Mouse (Mus musculus): ENCODE measurements around the gene Ubl5. TPM values are rescaled to one million over a fixed set of nuclear protein-coding genes. Genes with fewer than 3 reads are reported as not detected.
A peak's percentile ranks its signal among the peaks of the same experiment; 100 is the strongest.
"Not testable (repeated sequence)": the region's sequence is repeated elsewhere in the genome, so short reads cannot be mapped to it uniquely, and the experiment has no call there.

The Ubl5 gene
- polyA plus RNA-seq (2015; fragmentation: Nextera tagmentation; extraction: Ambion mirVana), result 348 and 376 TPM in 2 replicates

DNA sequence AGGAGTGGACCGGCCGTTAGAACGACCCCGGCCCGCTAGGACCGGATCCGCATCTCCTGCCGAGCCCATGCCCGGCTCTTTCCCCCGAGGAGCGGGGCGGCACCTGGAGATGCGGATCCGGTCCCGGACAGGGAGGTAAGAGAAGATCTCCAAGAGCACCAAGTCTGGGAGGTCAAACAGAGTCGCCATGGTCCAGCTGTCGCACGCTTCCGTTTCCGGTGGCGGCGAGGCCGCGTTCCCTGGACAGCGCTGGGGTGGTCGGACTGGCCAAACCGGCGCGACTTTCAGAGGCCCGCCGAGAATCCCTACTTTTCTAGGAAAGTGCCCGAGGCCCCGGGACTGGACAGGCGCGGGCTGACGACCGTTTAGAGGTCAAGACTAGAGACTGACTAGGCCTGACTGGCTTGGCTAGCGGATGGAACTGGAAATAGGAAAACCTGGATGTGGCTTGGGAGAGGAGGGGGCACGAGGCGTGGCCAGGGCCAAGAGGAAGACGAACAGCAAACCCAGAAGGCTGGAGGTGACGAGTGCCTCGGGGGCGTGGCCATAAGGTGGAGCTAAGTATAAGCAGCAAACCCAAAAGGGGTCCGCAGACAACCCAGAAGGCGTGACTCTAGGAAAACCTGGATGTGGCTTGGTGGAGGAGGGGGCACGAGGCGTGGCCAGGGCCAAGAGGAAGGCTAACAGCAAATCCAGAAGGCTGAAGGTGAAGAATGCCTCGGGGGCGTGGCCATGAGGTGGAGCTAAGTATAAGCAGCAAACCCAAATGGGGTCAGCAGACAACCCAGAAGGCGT, at the start of gene Ubl5:
Ubl5 (plus strand) TSS at position 778 of the 795 bp plus-strand sequence.
- peak within 1 kb of the TSS; percentile 97 for H3K4me2 ChIP-seq
- peak within 1 kb of the TSS; percentile 89 for H3K4me3 ChIP-seq (replicated peaks)
- ATAC-seq (ENCODE audit: insufficient read depth, low FRiP score, low read depth), result peak; percentile 89
- no peaks in the 10 kb centered on the region for H3K27me3 ChIP-seq (replicated peaks)
- no peaks in the 10 kb centered on the region for H3K9me3 ChIP-seq
- peaks cover 18% of the 10 kb centered on the region for H3K4me1 ChIP-seq
- H3K36me3 ChIP-seq, result peaks cover 9% of the 10 kb centered on the region; the same call in 1 of the 2 replicates
- peak within 1 kb of the TSS; percentile 97 for H3K27ac ChIP-seq
- under 1% methylated on average over 51 of the region's 51 CpGs for WGBS
- H3K9ac ChIP-seq, result peak within 1 kb of the TSS; percentile 88

DNA sequence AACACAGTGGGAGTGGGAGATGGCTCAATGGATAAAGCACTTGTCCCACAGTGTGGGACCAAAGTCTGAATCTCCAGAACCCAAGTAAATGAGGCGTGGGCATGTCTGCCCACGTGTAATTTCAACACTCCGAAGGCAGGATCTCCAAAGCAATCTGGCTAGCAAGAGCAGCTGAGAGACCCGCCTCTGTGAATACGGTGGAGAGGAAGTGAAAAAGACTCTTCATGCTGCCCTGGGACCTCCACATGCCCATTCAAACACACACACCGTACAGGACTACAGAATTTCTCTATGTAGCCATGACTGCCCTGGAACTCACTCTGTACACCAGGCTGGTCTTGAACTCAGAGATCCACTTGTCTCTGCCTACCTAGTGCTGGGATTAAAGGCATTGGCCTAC, 41.4 kb upstream of the Ubl5 start:
- H3K4me2 ChIP-seq, result no peak overlapping the region
- H3K9ac ChIP-seq, result no peak overlapping the region
- H3K4me3 ChIP-seq (replicated peaks), result no peak overlapping the region
- no peaks in the 10 kb centered on the region for H3K4me1 ChIP-seq
- no peaks in the 10 kb centered on the region for H3K36me3 ChIP-seq
- no peaks in the 10 kb centered on the region for H3K27me3 ChIP-seq (replicated peaks)
- ATAC-seq (ENCODE audit: insufficient read depth, low FRiP score, low read depth), result no peak
- 81% methylated on average over 6 of the region's 6 CpGs for WGBS
- no peaks in the 10 kb centered on the region for H3K9me3 ChIP-seq
- H3K27ac ChIP-seq, result no peak overlapping the region

DNA sequence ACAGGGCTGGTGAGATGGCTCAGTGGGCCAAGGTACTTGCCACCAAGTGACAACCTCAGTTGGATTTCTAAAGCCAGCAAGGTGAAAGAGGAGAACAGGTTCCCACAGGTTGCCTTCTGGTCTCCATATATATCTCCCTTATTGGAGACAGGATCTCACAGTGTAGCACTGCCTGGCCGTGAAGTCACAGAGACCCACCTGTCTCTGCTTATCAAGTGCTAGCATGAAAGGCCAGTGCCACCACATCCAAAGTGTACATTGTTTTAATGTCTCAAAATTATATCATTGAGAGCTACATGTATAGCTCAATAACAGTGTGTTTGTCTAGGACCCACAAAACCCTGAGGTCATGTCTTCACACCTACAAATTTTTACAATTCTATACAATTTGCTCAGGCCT, 36.4 kb upstream of the Ubl5 start:
- H3K27ac ChIP-seq, result no peak overlapping the region

DNA sequence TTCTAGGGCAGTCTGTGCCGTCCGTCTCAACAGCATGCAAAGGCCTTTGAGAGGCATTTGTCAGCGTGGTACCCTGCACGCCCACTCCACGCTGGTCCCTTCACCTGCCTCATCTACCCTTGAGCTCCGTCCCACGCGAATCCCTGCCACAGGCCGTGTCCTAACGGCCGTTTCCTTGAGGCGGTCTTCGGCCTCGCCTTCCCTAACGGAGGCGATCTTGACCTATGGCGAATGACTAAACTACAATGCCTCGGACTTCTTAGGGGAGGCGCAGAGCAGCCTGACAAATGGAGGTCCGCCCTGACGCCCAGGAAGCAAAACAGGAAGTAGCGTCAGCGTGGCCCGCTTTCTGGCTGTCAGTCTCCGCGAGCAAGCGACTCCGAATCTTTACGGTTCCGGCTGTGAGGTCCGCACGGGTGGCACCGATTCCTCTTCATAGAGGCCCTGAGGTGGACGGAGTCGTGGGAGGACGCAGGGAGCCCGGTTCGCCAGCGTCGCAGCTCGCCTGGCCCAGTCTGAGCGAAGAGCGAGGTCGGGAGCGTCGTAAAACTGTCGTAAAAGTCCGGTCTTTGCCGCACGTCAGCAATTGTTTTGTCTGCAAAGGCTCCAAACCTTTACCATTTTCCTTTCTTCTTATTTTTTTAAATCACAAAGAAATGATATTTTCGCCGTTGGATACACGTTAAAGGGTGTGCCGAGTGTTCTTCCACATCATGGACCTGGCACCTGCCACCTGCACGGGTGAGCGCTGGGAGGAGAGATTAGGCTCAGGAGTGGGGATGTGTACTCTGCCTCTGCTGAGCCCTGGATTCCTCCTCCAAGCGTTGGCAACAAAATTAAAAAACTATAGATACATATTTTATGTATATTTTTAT, 35.3 kb upstream of the Ubl5 start:
- H3K4me3 ChIP-seq (replicated peaks), result peak overlapping the region; percentile 61
- peak overlapping the region; percentile 65 for H3K4me2 ChIP-seq
- no peaks in the 10 kb centered on the region for H3K4me1 ChIP-seq
- H3K27ac ChIP-seq, result peak overlapping the region; percentile 93
- no peaks in the 10 kb centered on the region for H3K27me3 ChIP-seq (replicated peaks)
- peak; percentile 88 for ATAC-seq (ENCODE audit: insufficient read depth, low FRiP score, low read depth)
- peak overlapping the region; percentile 74 for H3K9ac ChIP-seq
- H3K9me3 ChIP-seq, result no peaks in the 10 kb centered on the region
- under 1% methylated on average over 57 of the region's 57 CpGs for WGBS
- H3K36me3 ChIP-seq, result peaks cover 6% of the 10 kb centered on the region

More for the DNA sequence above, 36.4 kb upstream of the Ubl5 start:
- WGBS, result 86% methylated on average over 1 of the region's 1 CpGs
- Histone ChIP-seq H3K4me1 (no peaks in the 10 kb centered on the region), H3K4me2 (peak overlapping the region; percentile 65; the same call in 1 of the 2 replicates), H3K9me3 (no peaks in the 10 kb centered on the region), H3K9ac (no peak overlapping the region), H3K4me3 (replicated peaks) (no peak overlapping the region), H3K27me3 (replicated peaks) (no peaks in the 10 kb centered on the region), H3K36me3 (peaks cover 6% of the 10 kb centered on the region)
- ATAC-seq (ENCODE audit: insufficient read depth, low FRiP score, low read depth), result no peak

DNA sequence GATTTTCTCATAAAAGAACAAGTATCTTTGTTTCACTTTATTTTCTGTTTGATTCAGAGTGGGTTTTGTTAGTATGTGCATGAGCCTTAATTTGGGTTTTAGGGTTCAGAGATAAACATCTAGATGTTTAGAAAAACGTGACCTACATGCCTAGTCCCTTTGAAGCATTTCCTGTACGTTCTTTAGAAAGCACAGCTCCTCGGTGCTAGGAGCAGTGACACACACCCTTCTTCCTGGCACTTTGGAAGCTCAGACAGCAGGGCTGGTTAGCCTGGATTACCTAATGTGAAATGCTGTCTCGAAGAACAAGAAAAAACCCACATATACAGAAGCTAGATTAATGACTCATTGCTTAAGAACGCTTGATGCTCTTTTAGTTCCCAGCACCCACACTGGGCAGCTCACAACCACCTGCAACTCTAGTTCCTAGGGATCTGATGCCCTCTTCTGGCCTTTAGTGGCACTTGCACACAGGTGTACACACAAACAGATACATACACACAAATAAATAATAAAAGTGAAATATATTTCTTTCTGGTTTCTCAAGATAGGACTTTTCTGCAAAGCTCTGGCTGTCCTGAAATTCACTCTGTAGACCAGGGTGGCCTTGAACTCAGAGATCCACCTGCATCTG, 32.7 kb upstream of the Ubl5 start:
- Histone ChIP-seq H3K4me2 (no peak overlapping the region), H3K4me1 (no peaks in the 10 kb centered on the region), H3K27ac (no peak overlapping the region), H3K27me3 (replicated peaks) (no peaks in the 10 kb centered on the region), H3K9ac (no peak overlapping the region), H3K4me3 (replicated peaks) (no peak overlapping the region), H3K36me3 (peaks cover 6% of the 10 kb centered on the region), H3K9me3 (no peaks in the 10 kb centered on the region)
- ATAC-seq (ENCODE audit: insufficient read depth, low FRiP score, low read depth), result no peak
- WGBS, result 90% methylated on average over 5 of the region's 5 CpGs

DNA sequence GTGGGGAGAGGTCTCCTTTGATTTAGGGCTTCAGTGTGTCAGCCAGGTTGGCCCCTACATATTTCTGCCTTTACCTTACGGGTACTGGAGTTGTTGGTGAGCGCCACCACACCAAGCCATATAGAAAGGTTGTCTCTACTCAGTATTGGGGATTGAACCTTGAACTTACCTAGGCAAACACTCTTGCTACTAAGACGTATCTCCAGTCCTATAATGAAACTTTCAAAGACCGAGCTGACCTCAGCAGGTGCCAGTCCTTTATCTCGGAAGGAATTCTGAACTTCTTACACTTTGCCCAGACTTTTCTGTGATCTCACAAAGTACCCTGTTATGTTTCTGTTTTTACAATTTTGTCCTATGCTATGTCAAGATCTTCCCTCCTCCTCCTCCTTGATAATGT, 30.7 kb upstream of the Ubl5 start:
- Histone ChIP-seq H3K9me3 (no peaks in the 10 kb centered on the region), H3K9ac (no peak overlapping the region), H3K4me2 (no peak overlapping the region), H3K4me3 (replicated peaks) (no peak overlapping the region), H3K4me1 (no peaks in the 10 kb centered on the region), H3K27me3 (replicated peaks) (no peaks in the 10 kb centered on the region), H3K36me3 (peaks cover 6% of the 10 kb centered on the region), H3K27ac (no peak overlapping the region)
- no peak for ATAC-seq (ENCODE audit: insufficient read depth, low FRiP score, low read depth)
- 74% methylated on average over 5 of the region's 5 CpGs for WGBS

DNA sequence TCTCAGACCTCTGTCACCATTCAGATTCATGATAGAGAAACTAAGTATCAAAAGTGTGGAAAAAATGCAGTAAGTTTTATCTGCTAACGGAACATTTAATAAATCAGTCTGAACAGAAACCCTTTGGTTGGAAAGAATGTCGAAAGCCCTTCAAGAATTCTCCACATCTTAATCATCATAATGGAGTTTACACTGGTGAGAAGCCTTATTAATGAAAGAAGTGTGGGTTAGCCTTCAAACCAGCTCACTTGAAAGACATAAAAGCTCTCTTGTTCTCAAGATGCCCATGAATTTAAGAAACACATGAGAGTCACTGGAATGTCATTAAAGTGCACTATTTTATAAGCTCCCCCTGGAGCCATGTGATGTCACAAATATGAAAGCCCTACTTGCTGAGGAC, 26.0 kb upstream of the Ubl5 start:
- 90% methylated on average over 2 of the region's 2 CpGs for WGBS
- H3K36me3 ChIP-seq, result no peaks in the 10 kb centered on the region
- H3K4me1 ChIP-seq, result no peaks in the 10 kb centered on the region
- H3K9me3 ChIP-seq, result no peaks in the 10 kb centered on the region
- no peak overlapping the region for H3K4me2 ChIP-seq
- no peak overlapping the region for H3K9ac ChIP-seq
- H3K27me3 ChIP-seq (replicated peaks), result no peaks in the 10 kb centered on the region
- no peak overlapping the region for H3K27ac ChIP-seq
- no peak overlapping the region for H3K4me3 ChIP-seq (replicated peaks)
- ATAC-seq (ENCODE audit: insufficient read depth, low FRiP score, low read depth), result no peak

DNA sequence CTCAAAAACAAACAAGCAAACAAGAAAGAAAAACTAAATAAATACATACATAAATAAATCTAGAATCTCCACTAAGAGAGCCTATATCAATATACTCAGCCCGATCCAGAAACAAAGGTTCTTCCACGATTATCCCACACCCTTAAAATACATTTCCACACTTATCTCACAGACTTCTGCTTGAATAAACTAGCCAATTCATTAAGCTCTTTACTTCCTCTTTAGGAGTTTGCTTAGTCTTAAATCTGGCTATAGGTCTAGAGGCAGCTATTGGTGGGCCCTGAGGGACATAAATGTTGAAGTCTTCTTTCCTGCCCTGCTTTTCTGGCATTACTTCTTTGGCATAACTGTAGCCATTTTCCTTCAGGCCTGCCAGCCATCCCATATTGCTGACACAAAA, 11.3 kb upstream of the Ubl5 start:
- Histone ChIP-seq H3K4me3 (replicated peaks) (no peak overlapping the region), H3K27me3 (replicated peaks) (no peaks in the 10 kb centered on the region), H3K36me3 (no peaks in the 10 kb centered on the region), H3K4me1 (no peaks in the 10 kb centered on the region), H3K9ac (no peak overlapping the region), H3K4me2 (no peak overlapping the region), H3K27ac (no peak overlapping the region), H3K9me3 (no peaks in the 10 kb centered on the region)
- 81% methylated on average over 2 of the region's 2 CpGs for whole genome bisulfite sequencing
- ATAC-seq (ENCODE audit: insufficient read depth, low FRiP score, low read depth), result no peak

DNA sequence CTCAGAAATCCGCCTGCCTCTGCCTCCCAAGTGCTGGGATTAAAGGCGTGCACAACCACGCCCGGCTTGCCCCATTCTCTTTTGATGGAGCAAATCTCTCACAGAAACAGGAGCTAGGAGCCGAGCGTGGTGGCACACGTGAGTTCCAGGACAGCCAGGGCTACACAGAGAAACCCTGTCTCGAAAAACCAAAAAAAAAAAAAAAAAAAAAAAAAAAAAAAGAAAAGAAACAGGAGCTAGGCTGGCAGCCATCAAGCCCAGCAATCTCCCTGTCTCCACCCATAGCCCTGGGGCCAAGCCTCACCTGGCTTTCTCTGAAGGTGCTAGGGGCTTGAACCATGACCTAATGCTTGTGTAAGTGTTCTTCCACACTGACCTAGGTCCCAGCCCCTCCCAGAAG, 7.0 kb upstream of the Ubl5 start:
- H3K4me3 ChIP-seq (replicated peaks); ATAC-seq (ENCODE audit: insufficient read depth, low FRiP score, low read depth); H3K4me2 ChIP-seq; H3K4me1 ChIP-seq; H3K9me3 ChIP-seq; H3K27me3 ChIP-seq (replicated peaks); H3K27ac ChIP-seq; H3K9ac ChIP-seq: not testable (repeated sequence)
- 94% methylated on average over 8 of the region's 8 CpGs for WGBS
- peaks cover 10% of the 10 kb centered on the region; the same call in 1 of the 2 replicates for H3K36me3 ChIP-seq

DNA sequence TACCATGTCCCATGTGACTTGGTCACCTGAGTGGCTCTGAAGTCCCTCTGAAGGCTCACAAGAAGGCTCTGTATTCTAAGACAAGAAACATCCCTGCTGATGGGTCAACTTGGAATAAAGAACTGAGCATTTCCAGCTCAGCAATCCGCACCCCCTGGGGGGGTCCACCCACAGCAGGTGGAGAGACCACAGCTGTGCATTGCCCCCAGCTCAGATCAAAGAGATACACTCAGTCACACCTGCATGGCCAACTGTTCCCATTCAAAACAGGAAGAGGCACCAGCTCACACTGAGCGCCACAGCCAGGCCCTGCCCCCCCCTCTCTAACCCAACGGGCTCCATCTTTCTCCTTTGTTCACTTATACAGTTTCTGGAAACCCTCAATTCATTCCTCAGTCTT, 6.4 kb upstream of the Ubl5 start:
- Histone ChIP-seq H3K4me2 (no peak overlapping the region), H3K9me3 (no peaks in the 10 kb centered on the region), H3K27ac (no peak overlapping the region), H3K9ac (no peak overlapping the region), H3K36me3 (peaks cover 10% of the 10 kb centered on the region; the same call in 1 of the 2 replicates), H3K4me3 (replicated peaks) (no peak overlapping the region), H3K4me1 (peaks cover 2% of the 10 kb centered on the region), H3K27me3 (replicated peaks) (no peaks in the 10 kb centered on the region)
- 78% methylated on average over 3 of the region's 3 CpGs for WGBS
- ATAC-seq (ENCODE audit: insufficient read depth, low FRiP score, low read depth), result peak; percentile 51

DNA sequence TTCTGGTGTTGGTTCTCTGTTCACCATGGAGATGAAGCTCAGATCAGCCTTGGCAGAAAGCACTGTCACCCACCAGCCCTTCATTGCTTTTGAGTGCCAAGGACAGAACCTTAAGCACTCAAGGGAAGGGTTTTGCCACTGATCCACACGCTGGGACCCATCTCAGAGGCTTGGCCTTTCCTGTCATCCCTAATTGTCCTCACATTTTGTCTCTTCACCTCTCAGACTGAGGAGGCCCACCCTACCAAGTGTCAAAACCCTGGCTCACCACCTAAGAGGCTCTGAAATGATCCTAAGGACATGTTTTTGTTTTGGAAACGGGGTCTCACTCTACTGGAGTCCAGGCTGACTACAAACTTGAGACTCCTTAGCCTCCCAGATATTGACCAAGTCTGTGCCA, 5.9 kb upstream of the Ubl5 start:
- Histone ChIP-seq H3K9ac (no peak overlapping the region), H3K4me1 (peaks cover 6% of the 10 kb centered on the region), H3K36me3 (peaks cover 10% of the 10 kb centered on the region; the same call in 1 of the 2 replicates), H3K4me2 (no peak overlapping the region), H3K4me3 (replicated peaks) (no peak overlapping the region), H3K9me3 (no peaks in the 10 kb centered on the region), H3K27me3 (replicated peaks) (no peaks in the 10 kb centered on the region), H3K27ac (no peak overlapping the region)
- WGBS, result 85% methylated on average over 2 of the region's 2 CpGs
- ATAC-seq (ENCODE audit: insufficient read depth, low FRiP score, low read depth), result no peak
